Mouse (Mus musculus) neural tube, embryonic 13.5 days (tissue): ENCODE measurements at regions not wholly inside any gene's neighbourhood (a gene's known extent, or its start where the extent isn't known, plus 50 kb on each side); places are given as distances from the start of the nearest gene placed in this dataset.
A peak's percentile ranks its signal among the peaks of the same experiment; 100 is the strongest.

Experiments
- ATAC-seq: fragments of 200-750 bp; cut with Nextera tagmentation; 2 replicates; pipeline ENCODE4 v1.8.0; 2017; ENCODE audit warnings: low read depth, mild to moderate bottlenecking, moderate TSS enrichment, moderate library complexity
- H3K27ac ChIP-seq: fragments of 300-500 bp; sonication (generic); replicated peaks from 2 replicates; pipeline ENCODE4 v1.5.1; 2015; ENCODE audit warnings: moderate library complexity, mild to moderate bottlenecking, inconsistent platforms
- H3K27me3 ChIP-seq: fragments of 300-500 bp; sonication (generic); 2 replicates; pipeline ENCODE4 v1.6.1; 2015; ENCODE audit warnings: mild to moderate bottlenecking, inconsistent platforms
- H3K36me3 ChIP-seq: fragments of 300-500 bp; sonication (generic); 2 replicates; pipeline ENCODE4 v1.6.1; 2015; ENCODE audit warnings: mild to moderate bottlenecking, inconsistent platforms
- H3K4me1 ChIP-seq: fragments of 300-500 bp; sonication (generic); replicated peaks from 2 replicates; pipeline ENCODE4 v1.6.1; 2015; ENCODE audit warnings: inconsistent platforms
- H3K4me2 ChIP-seq: fragments of 300-500 bp; sonication (generic); 2 replicates; pipeline ENCODE4 v1.6.1; 2015; ENCODE audit warnings: inconsistent platforms, mild to moderate bottlenecking, moderate library complexity
- H3K4me3 ChIP-seq: fragments of 300-500 bp; sonication (generic); 2 replicates; pipeline ENCODE4 v1.5.1; 2015; ENCODE audit warnings: mild to moderate bottlenecking, inconsistent platforms
- H3K9ac ChIP-seq: fragments of 300-500 bp; sonication (generic); 2 replicates; pipeline ENCODE4 v1.6.1; 2015; ENCODE audit warnings: moderate library complexity, mild to moderate bottlenecking, inconsistent platforms
- H3K9me3 ChIP-seq: fragments of 300-500 bp; sonication (generic); 2 replicates; pipeline ENCODE4 v1.6.1; 2016; ENCODE audit warnings: inconsistent platforms
- WGBS: fragments of 180-500 bp; shearing (Covaris S2); methylation state at CpG from one replicate; pipeline ENCODE4 v1.1.7; 2015; 5-methylcytosine and 5-hydroxymethylcytosine counted together

- Histone ChIP-seq H3K36me3 (no peaks in the 10 kb centered on the region), H3K4me3 (no peak overlapping the region), H3K27me3 (peaks cover 43% of the 10 kb centered on the region), H3K4me1 (peaks cover 76% of the 10 kb centered on the region), H3K9me3 (peaks cover 3% of the 10 kb centered on the region), H3K4me2 (peak overlapping the region; percentile 25; the same call in 1 of the 2 replicates), H3K27ac (no peak overlapping the region), H3K9ac (no peak overlapping the region)
- WGBS: 25% methylated on average over 17 of the region's 17 CpGs
- ATAC-seq: no peak
Measured at GRCm38 (mm10) chr8:88451658-88452500, 69.3 kb upstream of the Nkd1 start.

- Histone ChIP-seq H3K4me2 (no peak overlapping the region), H3K9me3 (peaks cover 6% of the 10 kb centered on the region), H3K36me3 (no peaks in the 10 kb centered on the region), H3K27ac (no peak overlapping the region), H3K27me3 (peaks cover 43% of the 10 kb centered on the region), H3K4me1 (peaks cover 70% of the 10 kb centered on the region), H3K9ac (no peak overlapping the region), H3K4me3 (no peak overlapping the region)
- 77% methylated on average over 6 of the region's 6 CpGs for WGBS
- no peak for ATAC-seq
Measured at GRCm38 (mm10) chr8:88452501-88452847, 68.7 kb upstream of the Nkd1 start.

GRCm38 (mm10) chr8:88454048-88454696, 67.0 kb upstream of the Nkd1 start:
- WGBS: under 1% methylated on average over 75 of the region's 75 CpGs
- ATAC-seq: peak; percentile 86
- Histone ChIP-seq H3K9ac (peak overlapping the region; percentile 82), H3K36me3 (no peaks in the 10 kb centered on the region), H3K9me3 (peaks cover 6% of the 10 kb centered on the region), H3K4me1 (peaks cover 53% of the 10 kb centered on the region), H3K4me3 (peak overlapping the region; percentile 58), H3K4me2 (peak overlapping the region; percentile 92), H3K27ac (peak overlapping the region; percentile 85), H3K27me3 (peaks cover 40% of the 10 kb centered on the region)

GRCm38 (mm10) chr8:88454906-88455305, 66.2 kb upstream of the Nkd1 start:
- H3K4me2 ChIP-seq: peak overlapping the region; percentile 92
- 3% methylated on average over 4 of the region's 4 CpGs for WGBS
- peaks cover 11% of the 10 kb centered on the region for H3K9me3 ChIP-seq
- H3K9ac ChIP-seq: peak overlapping the region; percentile 82
- H3K4me1 ChIP-seq: peaks cover 45% of the 10 kb centered on the region
- ATAC-seq: no peak; the same call in 1 of the 2 replicates
- H3K36me3 ChIP-seq: no peaks in the 10 kb centered on the region
- H3K4me3 ChIP-seq: peak overlapping the region; percentile 58
- H3K27ac ChIP-seq: peak overlapping the region; percentile 85
- H3K27me3 ChIP-seq: peaks cover 32% of the 10 kb centered on the region

- peak overlapping the region; percentile 85; the same call in 1 of the 2 replicates for H3K27ac ChIP-seq
- H3K27me3 ChIP-seq: peaks cover 27% of the 10 kb centered on the region
- 7% methylated on average over 28 of the region's 28 CpGs for WGBS
- H3K9ac ChIP-seq: peak overlapping the region; percentile 53
- H3K4me2 ChIP-seq: peak overlapping the region; percentile 92
- no peak for ATAC-seq
- H3K9me3 ChIP-seq: peaks cover 17% of the 10 kb centered on the region
- no peaks in the 10 kb centered on the region for H3K36me3 ChIP-seq
- peak overlapping the region; percentile 58 for H3K4me3 ChIP-seq
- H3K4me1 ChIP-seq: peaks cover 40% of the 10 kb centered on the region
Measured at GRCm38 (mm10) chr8:88455434-88456020, 65.6 kb upstream of the Nkd1 start.

GRCm38 (mm10) chr8:88459197-88459596, 62.0 kb upstream of the Nkd1 start:
- peaks cover 19% of the 10 kb centered on the region for H3K9me3 ChIP-seq
- no peak for ATAC-seq
- H3K36me3 ChIP-seq: no peaks in the 10 kb centered on the region
- no peak overlapping the region for H3K4me3 ChIP-seq
- no peak overlapping the region for H3K9ac ChIP-seq
- H3K27ac ChIP-seq: no peak overlapping the region
- no peaks in the 10 kb centered on the region for H3K27me3 ChIP-seq
- H3K4me2 ChIP-seq: no peak overlapping the region
- peaks cover 16% of the 10 kb centered on the region for H3K4me1 ChIP-seq
- WGBS: 81% methylated on average over 2 of the region's 2 CpGs

- Histone ChIP-seq H3K4me2 (no peak overlapping the region), H3K27ac (no peak overlapping the region), H3K27me3 (no peaks in the 10 kb centered on the region), H3K36me3 (no peaks in the 10 kb centered on the region), H3K4me1 (peaks cover 13% of the 10 kb centered on the region), H3K9ac (no peak overlapping the region), H3K4me3 (no peak overlapping the region), H3K9me3 (no peaks in the 10 kb centered on the region)
- WGBS: 56% methylated on average over 3 of the region's 3 CpGs
- no peak for ATAC-seq
Measured at GRCm38 (mm10) chr8:88467756-88468155, 53.4 kb upstream of the Nkd1 start.

GRCm38 (mm10) chr8:88470931-88471455, 50.2 kb upstream of the Nkd1 start:
- Histone ChIP-seq H3K27me3 (no peaks in the 10 kb centered on the region), H3K9me3 (no peaks in the 10 kb centered on the region), H3K4me3 (no peak overlapping the region), H3K27ac (no peak overlapping the region), H3K4me2 (0 out of 2 replicates have a peak overlapping the region, but pooled peaks have one; percentile 1), H3K36me3 (no peaks in the 10 kb centered on the region), H3K4me1 (peaks cover 13% of the 10 kb centered on the region), H3K9ac (no peak overlapping the region)
- no peak for ATAC-seq
- 10% methylated on average over 8 of the region's 8 CpGs for WGBS
